Mouse (Mus musculus) small intestine, adult 2 months (tissue): ENCODE data around the gene Sds.

Experiments used
- CTCF ChIP-seq: fragments of 200-500 bp; IDR thresholded peaks from 2 replicates; pipeline ENCODE4 v1.5.1; 2012; ENCODE audit warnings: low read depth, mild to moderate bottlenecking, control low read depth, inconsistent platforms, low read length, moderate library complexity, mixed read lengths; ENCODE audit not compliant: insufficient replicate concordance, insufficient read length; ENCODE audit errors: extremely low read depth
- POLR2A ChIP-seq: fragments of 200-500 bp; IDR thresholded peaks from 2 replicates; pipeline ENCODE4 v1.6.1; 2012; ENCODE audit warnings: low read depth, mild to moderate bottlenecking, control low read depth, inconsistent platforms, low read length, moderate library complexity

DNA sequence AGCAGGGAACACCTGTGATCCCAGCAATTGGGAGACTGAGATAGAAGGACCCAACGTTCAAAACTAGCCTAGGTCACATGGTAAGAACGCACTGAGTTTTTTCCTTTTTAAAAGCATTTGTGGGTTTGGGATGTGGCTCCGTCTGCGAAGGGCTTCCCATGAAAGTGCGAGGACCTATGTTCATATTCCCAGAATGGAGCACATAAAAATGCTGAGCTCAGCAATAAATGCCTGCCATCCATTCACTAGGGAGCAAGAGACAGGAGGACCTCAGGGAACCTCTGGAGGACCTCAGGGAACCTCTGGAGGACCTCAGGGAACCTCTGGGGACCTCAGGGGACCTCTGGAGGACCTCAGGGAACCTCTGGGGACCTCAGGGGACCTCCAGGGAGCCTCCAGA is 1.7 kb downstream of the Sds start:
- no peak for TF ChIP-seq POLR2A
- TF ChIP-seq CTCF, result no peak
